Mouse (Mus musculus): ENCODE measurements around the gene Lrp8. TPM values are rescaled to one million over a fixed set of nuclear protein-coding genes. Genes with fewer than 3 reads are reported as not detected.

Gene Lrp8
- total RNA-seq, 2 experiments from 2014 or later, result 0.72 to 1.1 TPM

GRCm38 (mm10) chr4:107844971-107845370 is 42.9 kb downstream of the Lrp8 start:
- DNase-seq, result peak; percentile 38 to 89

GRCm38 (mm10) chr4:107846795-107847194 is 44.7 kb downstream of the Lrp8 start:
- DNase-seq, result no peak

GRCm38 (mm10) chr4:107848546-107848945 is 46.5 kb downstream of the Lrp8 start:
- peak in 1 of 2 experiments; percentile 23 for DNase-seq

- DNase-seq, result no peak
Observed at GRCm38 (mm10) chr4:107849621-107850020, 47.6 kb downstream of the Lrp8 start.

GRCm38 (mm10) chr4:107850091-107850490 is 48.0 kb downstream of the Lrp8 start:
- DNase-seq, result no peak

GRCm38 (mm10) chr4:107853333-107853732 is 51.3 kb downstream of the Lrp8 start:
- no peak for DNase-seq

- DNase-seq, result no peak
Observed at GRCm38 (mm10) chr4:107853836-107854235, 51.8 kb downstream of the Lrp8 start.

GRCm38 (mm10) chr4:107856958-107857686 is 55.1 kb downstream of the Lrp8 start:
- no peak for DNase-seq

GRCm38 (mm10) chr4:107858995-107859394 is 56.9 kb downstream of the Lrp8 start:
- DNase-seq, result no peak

- no peak for DNase-seq
Observed at GRCm38 (mm10) chr4:107864866-107865265, 62.8 kb downstream of the Lrp8 start.

- peak; percentile 97 to 98 for DNase-seq
Observed at GRCm38 (mm10) chr4:107879254-107880050, 77.4 kb downstream of the Lrp8 start, which contains the start of gene Magoh. TSS of gene Magoh (plus strand) at chr4:107879755.

- DNase-seq, result no peak
Observed at GRCm38 (mm10) chr4:107881631-107882030, 79.6 kb downstream of the Lrp8 start.

- DNase-seq, result no peak
Observed at GRCm38 (mm10) chr4:107886371-107886770, 84.3 kb downstream of the Lrp8 start.

- DNase-seq, result no peak
Observed at GRCm38 (mm10) chr4:107889385-107889730, 87.3 kb downstream of the Lrp8 start.

- peak; percentile 96 to 97 for DNase-seq
Observed at GRCm38 (mm10) chr4:107889731-107890432, 87.8 kb downstream of the Lrp8 start, which contains the start of gene 0610037L13Rik. TSS of gene 0610037L13Rik (plus strand) at chr4:107889813.

GRCm38 (mm10) chr4:107892663-107893062 is 90.6 kb downstream of the Lrp8 start:
- peak in 1 of 2 experiments; percentile 37 for DNase-seq

- DNase-seq, result no peak
Observed at GRCm38 (mm10) chr4:107899211-107899927, 97.3 kb downstream of the Lrp8 start.

GRCm38 (mm10) chr4:107900206-107900605 is 98.1 kb downstream of the Lrp8 start:
- DNase-seq, result no peak

GRCm38 (mm10) chr4:107904252-107904651 is 102.2 kb downstream of the Lrp8 start:
- DNase-seq, result no peak

- DNase-seq, result no peak
Observed at GRCm38 (mm10) chr4:107906561-107906960, 104.5 kb downstream of the Lrp8 start.

GRCm38 (mm10) chr4:107910020-107910419 is 108.0 kb downstream of the Lrp8 start:
- DNase-seq, result no peak

GRCm38 (mm10) chr4:107920336-107920735 is 118.3 kb downstream of the Lrp8 start:
- no peak for DNase-seq
